Mouse (Mus musculus) stomach, embryonic 16.5 days (tissue): Measurements from ENCODE around the gene Mast2. TPM values are rescaled to one million over a fixed set of nuclear protein-coding genes. Genes with fewer than 3 reads are reported as not detected.

Experiments
- ATAC-seq: fragments of 200-750 bp; cut with Nextera tagmentation; 2 replicates; pipeline ENCODE4 v1.8.0; 2017; ENCODE audit warnings: moderate number of reproducible peaks, moderate TSS enrichment; ENCODE audit not compliant: insufficient read depth, low FRiP score
- H3K27ac ChIP-seq: fragments of 300-500 bp; sonication (generic); 2 replicates; pipeline ENCODE4 v1.5.1; 2014; ENCODE audit warnings: low read length
- H3K27me3 ChIP-seq: fragments of 300-500 bp; sonication (generic); 2 replicates; pipeline ENCODE4 v1.6.1; 2014; ENCODE audit warnings: low read length, control low read depth, mixed read lengths; ENCODE audit not compliant: control insufficient read depth, insufficient read depth
- H3K36me3 ChIP-seq: fragments of 300-500 bp; sonication (generic); 2 replicates; pipeline ENCODE4 v1.6.1; 2014; ENCODE audit warnings: low read length; ENCODE audit not compliant: control insufficient read depth, insufficient read depth
- H3K4me1 ChIP-seq: fragments of 300-500 bp; sonication (generic); 2 replicates; pipeline ENCODE4 v1.6.1; 2014; ENCODE audit warnings: low read length, control low read depth, mixed read lengths; ENCODE audit not compliant: control insufficient read depth, insufficient read depth
- H3K4me2 ChIP-seq: fragments of 300-500 bp; sonication (generic); 2 replicates; pipeline ENCODE4 v1.6.1; 2014; ENCODE audit warnings: low read depth, low read length, mixed read lengths
- H3K4me3 ChIP-seq: fragments of 300-500 bp; sonication (generic); replicated peaks from 2 replicates; pipeline ENCODE4 v1.5.1; 2014; ENCODE audit warnings: mild to moderate bottlenecking, low read length
- H3K9ac ChIP-seq: fragments of 300-500 bp; sonication (generic); 2 replicates; pipeline ENCODE4 v1.6.1; 2014; ENCODE audit warnings: low read length
- H3K9me3 ChIP-seq: fragments of 300-500 bp; sonication (generic); replicated peaks from 2 replicates; pipeline ENCODE4 v1.6.1; 2016; ENCODE audit warnings: low read length, control low read depth; ENCODE audit not compliant: control insufficient read depth
- WGBS: fragments of 180-500 bp; shearing (Covaris S2); extraction: QIAGEN DNeasy Blood & Tissue Kit; methylation state at CpG from one replicate; pipeline ENCODE4 v1.1.7; 2014; 5-methylcytosine and 5-hydroxymethylcytosine counted together
- polyA plus RNA-seq: library from polyadenylated mRNA; unstranded; fragments of >200 nt; fragmentation: Nextera tagmentation; extraction: Ambion mirVana; gene quantifications from 2 replicates; pipeline ENCODE4 v1.2.1, GENCODE M21; 2015

The Mast2 gene
- polyA plus RNA-seq, 1 experiment from 2014 or later = 9.5 TPM

DNA sequence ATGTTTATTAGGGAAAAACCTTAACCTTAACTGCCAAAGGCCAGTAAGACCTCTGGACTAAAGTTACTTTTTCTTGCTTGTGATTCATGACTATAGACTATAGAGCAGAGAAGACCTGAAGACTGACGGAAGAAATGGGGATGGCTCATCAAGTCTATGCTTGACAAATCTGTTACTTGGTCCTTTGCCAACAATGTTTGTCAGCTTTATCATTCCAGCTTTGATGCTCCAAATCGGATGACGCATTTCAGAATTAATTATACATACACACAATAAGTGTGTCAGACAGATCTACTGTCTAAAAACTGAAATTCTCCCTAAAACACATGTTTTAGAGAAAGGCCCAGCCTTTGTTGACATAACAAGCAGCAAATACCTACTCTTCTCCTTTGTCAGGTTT, 134.7 kb downstream of the Mast2 start:
- Histone ChIP-seq H3K4me1 (no peaks in the 10 kb centered on the region), H3K9me3 (no peaks in the 10 kb centered on the region), H3K4me2 (no peak overlapping the region), H3K27me3 (no peaks in the 10 kb centered on the region), H3K27ac (no peak overlapping the region), H3K36me3 (0 out of 2 replicates have a peak, but pooled peaks cover 4% of the 10 kb centered on the region), H3K9ac (no peak overlapping the region), H3K4me3 (no peak overlapping the region)
- 95% methylated on average over 3 of the region's 3 CpGs for WGBS
- no peak for ATAC-seq

- 92% methylated on average over 6 of the region's 6 CpGs for WGBS
- 0 out of 2 replicates have a peak, but pooled peaks cover 7% of the 10 kb centered on the region for H3K36me3 ChIP-seq
These were observed 141.9 kb downstream of the Mast2 start for GRCm38 (mm10) chr4:116322127-116322526.

DNA sequence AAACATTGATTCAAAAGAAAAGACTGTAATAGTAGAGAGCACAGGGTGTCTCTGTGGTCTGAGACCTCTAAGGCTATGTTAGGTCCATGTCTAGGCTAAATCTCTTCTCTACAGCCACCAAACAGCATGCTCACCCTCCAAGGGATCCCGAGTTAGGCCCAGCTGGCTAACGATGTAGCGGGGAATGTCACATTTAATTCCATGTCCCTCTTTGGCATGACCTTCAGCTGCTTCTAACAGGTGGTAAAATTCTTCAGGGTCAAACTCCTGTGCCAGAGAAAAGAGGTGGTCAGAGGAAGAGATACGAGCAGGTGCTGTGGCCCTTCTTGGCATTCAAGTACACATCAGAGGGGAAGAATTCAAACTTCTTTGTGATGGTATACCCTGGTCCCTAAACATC, 146.4 kb downstream of the Mast2 start:
- Histone ChIP-seq H3K9ac (no peak overlapping the region), H3K4me3 (no peak overlapping the region), H3K36me3 (0 out of 2 replicates have a peak, but pooled peaks cover 3% of the 10 kb centered on the region), H3K4me2 (no peak overlapping the region), H3K9me3 (no peaks in the 10 kb centered on the region), H3K27me3 (no peaks in the 10 kb centered on the region), H3K4me1 (no peaks in the 10 kb centered on the region), H3K27ac (no peak overlapping the region)
- WGBS = 89% methylated on average over 4 of the region's 4 CpGs
- no peak for ATAC-seq

More at GRCm38 (mm10) chr4:116322127-116322526, 141.9 kb downstream of the Mast2 start:
- Histone ChIP-seq H3K4me1 (no peaks in the 10 kb centered on the region), H3K9me3 (no peaks in the 10 kb centered on the region), H3K4me2 (no peak overlapping the region), H3K4me3 (no peak overlapping the region), H3K9ac (no peak overlapping the region), H3K27ac (no peak overlapping the region), H3K27me3 (no peaks in the 10 kb centered on the region)
- no peak for ATAC-seq

- Histone ChIP-seq H3K4me1 (no peaks in the 10 kb centered on the region), H3K27me3 (no peaks in the 10 kb centered on the region), H3K27ac (no peak overlapping the region), H3K9ac (no peak overlapping the region), H3K36me3 (0 out of 2 replicates have a peak, but pooled peaks cover 10% of the 10 kb centered on the region), H3K4me3 (no peak overlapping the region), H3K4me2 (no peak overlapping the region), H3K9me3 (no peaks in the 10 kb centered on the region)
- no peak for ATAC-seq
- WGBS = 33% methylated on average over 1 of the region's 1 CpGs
These were observed 159.4 kb downstream of the Mast2 start for GRCm38 (mm10) chr4:116304551-116304950.

DNA sequence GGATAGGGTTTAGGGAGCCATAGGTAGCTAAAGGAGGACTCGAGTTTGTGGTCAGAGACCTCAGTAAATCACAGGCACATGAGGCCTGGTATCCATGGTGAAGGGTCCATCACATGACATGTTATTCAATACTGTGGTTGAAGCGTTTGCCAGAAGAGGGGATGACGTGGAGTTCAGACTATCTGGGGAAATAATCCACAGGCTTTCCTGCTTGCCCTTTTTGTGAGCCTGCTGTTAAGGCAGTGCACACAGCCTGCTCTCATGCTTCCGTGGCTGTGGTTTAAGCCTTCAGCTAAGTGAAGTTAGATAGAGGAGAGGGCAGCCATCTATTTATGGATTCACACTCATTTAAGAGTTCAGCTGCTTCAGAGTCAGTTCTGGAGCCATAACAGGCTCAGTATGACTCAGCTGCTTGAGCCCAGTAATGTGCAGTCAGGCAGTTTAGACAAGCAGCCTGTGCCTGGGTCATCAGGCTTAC, 163.1 kb downstream of the Mast2 start:
- Histone ChIP-seq H3K4me3 (no peak overlapping the region), H3K27ac (no peak overlapping the region), H3K9ac (no peak overlapping the region), H3K27me3 (no peaks in the 10 kb centered on the region), H3K36me3 (no peaks in the 10 kb centered on the region), H3K4me1 (no peaks in the 10 kb centered on the region), H3K4me2 (no peak overlapping the region), H3K9me3 (no peaks in the 10 kb centered on the region)
- ATAC-seq = no peak
- 48% methylated on average over 4 of the region's 4 CpGs for WGBS

DNA sequence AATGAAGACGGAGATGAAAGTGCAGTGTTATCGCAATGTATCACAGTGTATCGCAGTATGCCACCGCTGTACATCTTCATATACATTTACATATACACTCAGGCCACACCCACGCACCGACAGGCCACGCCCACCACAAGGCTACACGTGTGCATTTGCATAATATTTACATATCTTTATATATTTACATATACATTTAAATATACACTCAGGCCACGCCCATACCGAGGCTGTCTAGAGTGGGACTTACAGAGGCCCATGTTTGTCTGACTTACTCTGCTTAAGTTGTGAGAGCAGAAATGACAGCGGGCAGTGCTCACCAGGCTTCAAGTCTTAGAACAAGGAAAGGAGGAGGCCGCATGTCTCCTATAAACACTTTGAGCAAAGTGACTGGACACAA, 170.7 kb downstream of the Mast2 start:
- peaks cover 3% of the 10 kb centered on the region; the same call in 1 of the 2 replicates for H3K36me3 ChIP-seq
- no peaks in the 10 kb centered on the region for H3K27me3 ChIP-seq
- WGBS = 88% methylated on average over 12 of the region's 12 CpGs
- no peak overlapping the region for H3K9ac ChIP-seq
- H3K9me3 ChIP-seq = 0 out of 2 replicates have a peak, but pooled peaks cover 2% of the 10 kb centered on the region
- no peak for ATAC-seq
- no peak overlapping the region for H3K4me3 ChIP-seq
- no peak overlapping the region for H3K27ac ChIP-seq
- no peak overlapping the region for H3K4me2 ChIP-seq
- H3K4me1 ChIP-seq = no peaks in the 10 kb centered on the region

DNA sequence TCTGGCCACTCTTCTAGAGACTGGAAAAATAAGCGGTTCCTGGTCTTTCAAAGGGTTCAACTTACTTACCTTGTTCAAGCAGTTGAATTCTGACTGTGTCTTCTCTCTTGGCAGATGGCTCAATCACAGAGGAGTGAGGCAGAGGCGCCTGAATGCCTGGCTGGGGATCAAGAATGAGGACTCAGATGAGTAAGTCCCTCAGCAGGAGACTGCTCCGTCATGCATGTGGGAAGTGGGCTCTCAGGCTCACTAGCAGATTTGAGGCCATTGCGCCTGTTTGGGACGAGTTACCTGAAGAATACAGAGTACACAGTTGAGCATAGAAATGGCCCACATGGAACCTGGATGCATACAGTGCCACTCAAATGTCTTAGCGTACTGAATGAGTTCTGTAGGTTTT, 172.4 kb downstream of the Mast2 start:
- Histone ChIP-seq H3K27me3 (no peaks in the 10 kb centered on the region), H3K4me1 (no peaks in the 10 kb centered on the region), H3K4me2 (no peak overlapping the region), H3K9ac (no peak overlapping the region), H3K36me3 (peaks cover 7% of the 10 kb centered on the region; the same call in 1 of the 2 replicates), H3K9me3 (0 out of 2 replicates have a peak, but pooled peaks cover 2% of the 10 kb centered on the region), H3K27ac (no peak overlapping the region), H3K4me3 (no peak overlapping the region)
- WGBS = 93% methylated on average over 6 of the region's 6 CpGs
- no peak for ATAC-seq

- no peaks in the 10 kb centered on the region for H3K27me3 ChIP-seq
- H3K27ac ChIP-seq = no peak overlapping the region
- H3K4me2 ChIP-seq = no peak overlapping the region
- H3K9ac ChIP-seq = no peak overlapping the region
- WGBS = 73% methylated on average over 2 of the region's 2 CpGs
- no peak for ATAC-seq
- no peaks in the 10 kb centered on the region; the same call in 1 of the 2 replicates for H3K36me3 ChIP-seq
- no peaks in the 10 kb centered on the region for H3K9me3 ChIP-seq
- H3K4me1 ChIP-seq = no peaks in the 10 kb centered on the region
- no peak overlapping the region for H3K4me3 ChIP-seq
These were observed 181.8 kb downstream of the Mast2 start for GRCm38 (mm10) chr4:116282211-116282610.

- Histone ChIP-seq H3K36me3 (no peaks in the 10 kb centered on the region; the same call in 1 of the 2 replicates), H3K9ac (no peak overlapping the region), H3K4me2 (no peak overlapping the region), H3K9me3 (no peaks in the 10 kb centered on the region), H3K27me3 (no peaks in the 10 kb centered on the region), H3K4me3 (no peak overlapping the region), H3K27ac (no peak overlapping the region), H3K4me1 (no peaks in the 10 kb centered on the region)
- WGBS = 89% methylated on average over 6 of the region's 6 CpGs
- ATAC-seq = no peak
These were observed 195.8 kb downstream of the Mast2 start for GRCm38 (mm10) chr4:116268220-116268619.
